Mouse (Mus musculus): ENCODE results near the gene Poldip3. TPM values are rescaled to one million over a fixed set of nuclear protein-coding genes. Genes with fewer than 3 reads are reported as not detected.
"Not testable (repeated sequence)": the region's sequence is repeated elsewhere in the genome, so short reads cannot be mapped to it uniquely, and the experiment has no call there.

Poldip3 gene
- polyA plus RNA-seq, 1 experiment: 108 TPM

- Histone ChIP-seq H3K36me3 (ENCODE audit: control insufficient read depth, insufficient read depth) (peaks cover 97% of the 10 kb centered on the region), H3K79me2 (ENCODE audit: control insufficient read depth, insufficient read depth) (peaks cover 78% of the 10 kb centered on the region), H3K4me3 (ENCODE audit: insufficient read depth, poor library complexity, severe bottlenecking) (no peak overlapping the region), H3ac (ENCODE audit: control insufficient read depth, insufficient read length, low read depth) (no peak overlapping the region), H3K79me3 (ENCODE audit: low read depth) (peaks cover 56% of the 10 kb centered on the region), H3K27me3 (ENCODE audit: control insufficient read depth, insufficient read depth, insufficient read length) (no peaks in the 10 kb centered on the region)
- TF ChIP-seq CTCF (IDR thresholded peaks at IDR 0.05; ENCODE audit: control insufficient read depth, insufficient read depth, insufficient read length) (no peak), MAX (IDR thresholded peaks at IDR 0.05) (no peak), CEBPB (IDR thresholded peaks at IDR 0.05; ENCODE audit: low read depth) (no peak), MYOD1 (IDR thresholded peaks at IDR 0.05; ENCODE audit: control insufficient read depth, insufficient read length, low read depth) (no peak), FOSL1 (IDR thresholded peaks at IDR 0.05; ENCODE audit: insufficient read depth, low read length, poor library complexity, severe bottlenecking) (no peak), MYOG (IDR thresholded peaks at IDR 0.05; ENCODE audit: control insufficient read depth, extremely low read depth, insufficient read length) (no peak), USF1 (IDR thresholded peaks at IDR 0.05; ENCODE audit: low read depth) (no peak)
These were observed 14.5 kb downstream of the Poldip3 start for GRCm38 (mm10) chr15:83134671-83135070.

- Histone ChIP-seq H3K79me2 (ENCODE audit: control insufficient read depth, insufficient read depth) (peaks cover 29% of the 10 kb centered on the region), H3K36me3 (ENCODE audit: control insufficient read depth, insufficient read depth) (peaks cover 92% of the 10 kb centered on the region), H3ac (ENCODE audit: control insufficient read depth, insufficient read length, low read depth) (no peak overlapping the region), H3K4me3 (ENCODE audit: insufficient read depth, poor library complexity, severe bottlenecking) (no peak overlapping the region), H3K27me3 (ENCODE audit: control insufficient read depth, insufficient read depth, insufficient read length) (no peaks in the 10 kb centered on the region), H3K79me3 (ENCODE audit: low read depth) (peaks cover 14% of the 10 kb centered on the region)
- TF ChIP-seq FOSL1 (IDR thresholded peaks at IDR 0.05; ENCODE audit: insufficient read depth, low read length, poor library complexity, severe bottlenecking) (no peak), MAX (IDR thresholded peaks at IDR 0.05) (no peak), MYOD1 (IDR thresholded peaks at IDR 0.05; ENCODE audit: control insufficient read depth, insufficient read length, low read depth) (no peak), CEBPB (IDR thresholded peaks at IDR 0.05; ENCODE audit: low read depth) (no peak), MYOG (IDR thresholded peaks at IDR 0.05; ENCODE audit: control insufficient read depth, extremely low read depth, insufficient read length) (no peak), USF1 (IDR thresholded peaks at IDR 0.05; ENCODE audit: low read depth) (no peak), CTCF (IDR thresholded peaks at IDR 0.05; ENCODE audit: control insufficient read depth, insufficient read depth, insufficient read length) (no peak)
These were observed 19.5 kb downstream of the Poldip3 start for GRCm38 (mm10) chr15:83129530-83130231.

DNA sequence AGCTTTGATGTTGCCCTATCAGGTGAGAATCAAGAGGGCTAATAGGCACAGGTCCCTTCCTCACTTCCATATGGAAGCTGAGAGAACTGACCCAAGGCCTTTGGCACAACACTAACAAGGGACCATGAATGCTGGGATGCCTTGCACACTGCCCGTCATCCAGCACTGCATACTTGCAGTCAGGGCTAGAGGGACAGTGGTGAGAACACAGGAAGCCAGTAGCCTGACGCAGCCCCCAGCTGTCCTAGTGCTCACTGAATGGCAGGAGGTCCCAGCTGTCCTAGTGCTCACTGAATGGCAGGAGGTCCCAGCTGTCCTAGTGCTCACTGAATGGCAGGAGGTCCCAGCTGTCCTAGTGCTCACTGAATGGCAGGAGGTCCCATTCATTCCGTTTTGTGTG, 22.1 kb downstream of the Poldip3 start:
- peaks cover 68% of the 10 kb centered on the region for H3K36me3 ChIP-seq (ENCODE audit: control insufficient read depth, insufficient read depth)
- not testable (repeated sequence) for H3K79me3 ChIP-seq (ENCODE audit: low read depth); H3K79me2 ChIP-seq (ENCODE audit: control insufficient read depth, insufficient read depth); H3K27me3 ChIP-seq (ENCODE audit: control insufficient read depth, insufficient read depth, insufficient read length); H3ac ChIP-seq (ENCODE audit: control insufficient read depth, insufficient read length, low read depth); H3K4me3 ChIP-seq (ENCODE audit: insufficient read depth, poor library complexity, severe bottlenecking)

DNA sequence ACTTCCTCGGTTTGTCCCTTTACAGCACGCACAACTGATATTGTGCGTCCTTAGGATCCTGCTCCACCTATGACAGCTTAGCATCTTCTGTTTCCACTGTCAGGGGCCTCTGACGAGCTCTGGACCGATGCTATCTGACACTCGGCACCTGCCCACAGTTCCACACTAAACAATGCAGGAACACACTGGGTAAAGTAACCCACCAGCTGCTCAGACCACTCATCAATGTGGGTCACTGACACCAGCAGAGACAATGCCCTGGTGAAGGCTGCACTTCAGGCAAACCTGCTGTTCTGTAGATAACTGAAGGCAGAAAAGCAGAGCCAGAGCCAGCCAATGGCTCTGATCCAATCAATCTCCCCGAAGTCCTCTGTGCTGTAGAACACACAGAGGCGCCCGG, 22.6 kb downstream of the Poldip3 start:
- H3K79me2 ChIP-seq (ENCODE audit: control insufficient read depth, insufficient read depth): peaks cover 11% of the 10 kb centered on the region
- no peaks in the 10 kb centered on the region for H3K27me3 ChIP-seq (ENCODE audit: control insufficient read depth, insufficient read depth, insufficient read length)
- no peak overlapping the region for H3K4me3 ChIP-seq (ENCODE audit: insufficient read depth, poor library complexity, severe bottlenecking)
- no peak for TF ChIP-seq MYOD1 (IDR thresholded peaks at IDR 0.05; ENCODE audit: control insufficient read depth, insufficient read length, low read depth)
- no peak for TF ChIP-seq FOSL1 (IDR thresholded peaks at IDR 0.05; ENCODE audit: insufficient read depth, low read length, poor library complexity, severe bottlenecking)
- TF ChIP-seq USF1 (IDR thresholded peaks at IDR 0.05; ENCODE audit: low read depth): no peak
- TF ChIP-seq CEBPB (IDR thresholded peaks at IDR 0.05; ENCODE audit: low read depth): no peak
- TF ChIP-seq MYOG (IDR thresholded peaks at IDR 0.05; ENCODE audit: control insufficient read depth, extremely low read depth, insufficient read length): no peak
- no peak for TF ChIP-seq CTCF (IDR thresholded peaks at IDR 0.05; ENCODE audit: control insufficient read depth, insufficient read depth, insufficient read length)
- TF ChIP-seq MAX (IDR thresholded peaks at IDR 0.05): no peak
- H3ac ChIP-seq (ENCODE audit: control insufficient read depth, insufficient read length, low read depth): no peak overlapping the region
- H3K36me3 ChIP-seq (ENCODE audit: control insufficient read depth, insufficient read depth): peaks cover 63% of the 10 kb centered on the region
- peaks cover 3% of the 10 kb centered on the region for H3K79me3 ChIP-seq (ENCODE audit: low read depth)

DNA sequence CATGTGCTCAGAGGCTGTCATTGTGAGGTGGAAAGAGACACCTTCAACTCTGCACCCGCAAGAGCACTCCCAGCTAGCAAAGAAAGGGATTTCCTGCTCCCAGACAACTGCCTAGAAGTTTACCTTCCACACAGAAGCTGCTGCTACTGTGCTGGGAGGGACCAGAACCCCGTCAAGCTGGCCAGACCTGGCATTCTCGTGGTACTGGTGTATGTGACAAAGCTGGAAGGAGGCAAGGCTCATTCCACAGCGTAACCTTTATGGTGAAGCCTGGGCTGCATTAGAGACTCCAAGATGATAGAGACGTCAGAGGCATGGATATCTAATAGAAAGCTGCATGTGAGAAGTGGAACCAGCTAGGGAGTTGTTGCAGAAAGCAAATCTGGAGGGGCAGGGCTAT, 24.6 kb downstream of the Poldip3 start:
- peaks cover 64% of the 10 kb centered on the region for H3K36me3 ChIP-seq (ENCODE audit: control insufficient read depth, insufficient read depth)

More for the DNA sequence above, 24.6 kb downstream of the Poldip3 start:
- peaks cover 20% of the 10 kb centered on the region for H3K79me3 ChIP-seq (ENCODE audit: low read depth)
- no peaks in the 10 kb centered on the region for H3K27me3 ChIP-seq (ENCODE audit: control insufficient read depth, insufficient read depth, insufficient read length)
- H3K4me3 ChIP-seq (ENCODE audit: insufficient read depth, poor library complexity, severe bottlenecking): no peak overlapping the region
- no peak overlapping the region for H3ac ChIP-seq (ENCODE audit: control insufficient read depth, insufficient read length, low read depth)
- peaks cover 30% of the 10 kb centered on the region for H3K79me2 ChIP-seq (ENCODE audit: control insufficient read depth, insufficient read depth)
- TF ChIP-seq USF1 (IDR thresholded peaks at IDR 0.05; ENCODE audit: low read depth): no peak
- TF ChIP-seq MAX (IDR thresholded peaks at IDR 0.05): no peak
- no peak for TF ChIP-seq CEBPB (IDR thresholded peaks at IDR 0.05; ENCODE audit: low read depth)
- no peak for TF ChIP-seq MYOG (IDR thresholded peaks at IDR 0.05; ENCODE audit: control insufficient read depth, extremely low read depth, insufficient read length)
- no peak for TF ChIP-seq MYOD1 (IDR thresholded peaks at IDR 0.05; ENCODE audit: control insufficient read depth, insufficient read length, low read depth)
- no peak for TF ChIP-seq FOSL1 (IDR thresholded peaks at IDR 0.05; ENCODE audit: insufficient read depth, low read length, poor library complexity, severe bottlenecking)
- TF ChIP-seq CTCF (IDR thresholded peaks at IDR 0.05; ENCODE audit: control insufficient read depth, insufficient read depth, insufficient read length): no peak
